Mouse (Mus musculus): ENCODE data around the gene Cd300ld3.
"Not testable (repeated sequence)": the region's sequence is repeated elsewhere in the genome, so short reads cannot be mapped to it uniquely, and the experiment has no call there.

The Cd300ld3 gene

DNA sequence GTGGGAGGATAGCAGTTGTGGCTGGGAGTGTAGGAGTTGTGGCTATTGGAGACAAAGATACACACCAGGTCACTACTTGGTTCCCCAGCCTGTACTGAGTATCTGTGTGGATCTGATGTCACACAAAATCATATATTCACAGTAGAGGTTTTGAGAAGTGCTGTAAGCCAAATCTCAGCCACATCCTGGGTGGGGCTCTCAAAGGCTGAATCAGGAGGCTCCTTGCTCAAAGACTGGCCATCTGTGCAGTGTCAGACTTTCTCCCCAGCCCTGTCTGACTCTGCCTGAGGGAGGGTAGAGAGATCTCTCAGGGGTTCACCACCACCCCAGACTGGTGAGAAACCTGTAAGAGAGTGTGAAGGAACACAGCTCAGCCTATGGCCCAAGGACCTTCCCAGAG lies 6.3 kb upstream of the Cd300ld3 start:
- in situ Hi-C loops (cut with MboI; ENCODE audit: low sequenced_read_pairs) = no loop called here

DNA sequence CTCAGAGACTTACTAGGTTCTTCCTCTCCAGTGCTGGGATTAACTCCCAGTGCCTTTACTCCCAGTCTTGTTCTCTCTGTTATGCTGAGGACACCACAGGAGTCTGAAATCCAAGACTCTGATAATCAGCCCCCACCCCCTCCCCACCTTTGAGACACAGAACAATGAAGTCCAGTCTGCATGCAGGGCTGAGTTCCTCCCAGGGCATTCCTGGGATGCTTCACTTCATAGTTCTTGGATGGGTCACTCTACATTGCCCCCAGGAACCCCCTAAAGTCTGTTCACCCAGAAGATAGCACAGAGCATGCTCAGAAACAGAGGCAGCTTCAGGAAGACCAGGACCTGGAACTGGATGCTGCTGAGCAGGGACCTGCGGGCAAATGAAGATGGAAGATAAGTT lies 4.8 kb upstream of the Cd300ld3 start:
- in situ Hi-C loops (cut with MboI; ENCODE audit: low sequenced_read_pairs) = no loop called here

DNA sequence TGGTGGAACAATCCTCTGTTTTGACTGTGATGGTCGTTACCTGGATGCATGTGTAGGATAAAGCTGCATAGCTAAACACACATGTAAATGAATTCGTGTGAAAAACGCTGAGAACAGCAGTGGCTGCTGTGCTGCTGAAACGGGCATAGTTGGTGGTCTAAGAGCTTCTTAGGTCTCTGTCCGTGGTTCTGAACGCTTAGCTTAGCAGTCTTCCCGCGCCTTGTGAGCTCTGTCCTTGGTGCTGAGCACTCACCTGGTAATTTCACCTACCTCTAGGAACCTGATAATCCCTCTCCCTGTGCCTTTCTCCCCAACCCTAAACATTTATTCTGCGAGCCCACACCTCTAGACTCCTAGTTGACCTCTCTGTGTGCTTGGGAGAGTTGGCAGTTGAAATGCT lies 4.0 kb upstream of the Cd300ld3 start:
- in situ Hi-C loops (cut with MboI; ENCODE audit: low sequenced_read_pairs) = no loop called here

DNA sequence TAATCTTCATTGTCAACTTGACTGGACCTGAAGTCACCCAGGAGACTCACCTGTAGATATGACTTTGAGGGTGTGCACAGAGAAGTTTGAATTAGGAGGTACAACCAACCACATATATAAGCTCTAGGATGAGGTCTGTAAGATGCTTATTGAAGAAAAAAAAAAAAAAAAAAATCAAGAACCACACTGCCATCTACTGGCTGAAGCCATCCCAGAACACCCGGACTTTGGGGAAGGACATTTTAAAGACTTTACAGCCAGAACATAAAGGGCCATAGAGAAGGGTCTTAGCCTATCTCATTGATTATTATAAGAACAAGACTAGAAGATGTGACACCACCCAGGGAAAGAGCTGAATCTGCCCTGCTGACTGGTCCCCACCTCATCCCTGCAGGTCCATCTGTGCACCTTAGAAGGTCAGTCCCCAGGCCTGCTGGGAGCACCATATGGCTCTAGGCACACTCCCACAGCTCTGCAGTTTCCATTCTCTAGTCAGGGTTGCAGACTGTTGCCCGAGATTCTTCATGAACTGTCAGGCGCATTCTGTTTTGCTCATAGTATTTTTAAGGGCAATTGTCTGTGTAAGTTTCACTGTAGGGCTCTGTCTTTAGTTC lies 1.2 kb upstream of the Cd300ld3 start:
- in situ Hi-C loops (cut with MboI; ENCODE audit: low sequenced_read_pairs) = no loop called here

DNA sequence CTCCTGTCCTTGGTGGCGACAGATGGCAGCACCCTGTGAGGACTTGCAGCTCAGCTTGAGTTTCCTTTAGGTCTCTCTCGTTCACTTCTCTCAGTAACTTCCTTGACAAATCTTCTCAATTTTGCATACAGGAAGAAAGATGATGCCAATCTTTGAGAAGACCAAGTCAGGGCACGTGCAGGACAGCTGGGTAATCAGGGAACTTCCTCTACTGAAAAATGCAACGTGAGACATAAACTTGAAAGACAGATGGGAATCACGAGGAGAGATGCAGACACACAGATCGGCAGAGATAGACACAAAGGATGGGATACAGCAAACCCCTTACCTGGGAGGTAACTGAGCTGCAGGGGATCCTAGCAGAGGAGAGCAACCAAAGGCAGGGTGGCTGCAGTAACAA lies 10.5 kb downstream of the Cd300ld3 start, which contains the start of gene Cd300ld5:
Cd300ld5 (minus strand) TSS at position 101 of the 400 bp plus-strand sequence.
- in situ Hi-C loops (cut with MboI; ENCODE audit: low sequenced_read_pairs) = not testable (repeated sequence)

DNA sequence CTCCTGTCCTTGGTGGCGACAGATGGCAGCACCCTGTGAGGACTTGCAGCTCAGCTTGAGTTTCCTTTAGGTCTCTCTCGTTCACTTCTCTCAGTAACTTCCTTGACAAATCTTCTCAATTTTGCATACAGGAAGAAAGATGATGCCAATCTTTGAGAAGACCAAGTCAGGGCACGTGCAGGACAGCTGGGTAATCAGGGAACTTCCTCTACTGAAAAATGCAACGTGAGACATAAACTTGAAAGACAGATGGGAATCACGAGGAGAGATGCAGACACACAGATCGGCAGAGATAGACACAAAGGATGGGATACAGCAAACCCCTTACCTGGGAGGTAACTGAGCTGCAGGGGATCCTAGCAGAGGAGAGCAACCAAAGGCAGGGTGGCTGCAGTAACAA lies 21.3 kb downstream of the Cd300ld3 start, which contains the start of gene Cd300ld4:
Cd300ld4 (minus strand) TSS at position 101 of the 400 bp plus-strand sequence.
- in situ Hi-C loops (cut with MboI; ENCODE audit: low sequenced_read_pairs) = not testable (repeated sequence)

DNA sequence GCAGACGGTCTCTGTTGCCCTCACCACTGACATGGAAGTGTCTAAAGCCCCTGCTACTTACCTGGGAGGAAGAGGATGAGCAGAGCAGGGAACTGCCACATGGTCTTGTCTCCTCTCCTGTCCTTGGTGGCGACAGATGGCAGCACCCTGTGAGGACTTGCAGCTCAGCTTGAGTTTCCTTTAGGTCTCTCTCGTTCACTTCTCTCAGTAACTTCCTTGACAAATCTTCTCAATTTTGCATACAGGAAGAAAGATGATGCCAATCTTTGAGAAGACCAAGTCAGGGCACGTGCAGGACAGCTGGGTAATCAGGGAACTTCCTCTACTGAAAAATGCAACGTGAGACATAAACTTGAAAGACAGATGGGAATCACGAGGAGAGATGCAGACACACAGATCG lies 32.1 kb downstream of the Cd300ld3 start, which contains the start of gene Cd300ld2:
Cd300ld2 (minus strand) TSS at position 101 of the 400 bp plus-strand sequence.
- in situ Hi-C loops (cut with MboI; ENCODE audit: low sequenced_read_pairs) = not testable (repeated sequence)

DNA sequence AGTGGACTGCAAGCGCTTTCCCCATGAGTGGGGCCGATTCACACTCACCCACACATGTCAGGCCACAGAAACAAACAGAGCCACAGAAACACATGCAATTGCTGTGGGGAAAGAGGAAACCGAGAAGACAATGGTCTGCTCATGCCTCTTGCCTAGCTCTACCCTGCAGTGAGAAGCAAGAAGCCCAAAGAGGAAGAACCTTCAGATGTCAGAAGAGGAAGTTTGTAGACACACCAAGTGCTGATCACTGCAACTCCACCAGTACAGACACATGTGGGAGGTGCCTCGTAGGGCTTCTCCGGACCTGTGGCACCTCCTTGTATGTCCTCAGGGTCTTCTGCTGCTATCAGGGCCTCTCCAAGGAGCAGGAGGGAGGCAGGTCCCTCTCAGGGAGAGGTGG lies 44.1 kb downstream of the Cd300ld3 start:
- in situ Hi-C loops (cut with MboI; ENCODE audit: low sequenced_read_pairs) = no loop called here

DNA sequence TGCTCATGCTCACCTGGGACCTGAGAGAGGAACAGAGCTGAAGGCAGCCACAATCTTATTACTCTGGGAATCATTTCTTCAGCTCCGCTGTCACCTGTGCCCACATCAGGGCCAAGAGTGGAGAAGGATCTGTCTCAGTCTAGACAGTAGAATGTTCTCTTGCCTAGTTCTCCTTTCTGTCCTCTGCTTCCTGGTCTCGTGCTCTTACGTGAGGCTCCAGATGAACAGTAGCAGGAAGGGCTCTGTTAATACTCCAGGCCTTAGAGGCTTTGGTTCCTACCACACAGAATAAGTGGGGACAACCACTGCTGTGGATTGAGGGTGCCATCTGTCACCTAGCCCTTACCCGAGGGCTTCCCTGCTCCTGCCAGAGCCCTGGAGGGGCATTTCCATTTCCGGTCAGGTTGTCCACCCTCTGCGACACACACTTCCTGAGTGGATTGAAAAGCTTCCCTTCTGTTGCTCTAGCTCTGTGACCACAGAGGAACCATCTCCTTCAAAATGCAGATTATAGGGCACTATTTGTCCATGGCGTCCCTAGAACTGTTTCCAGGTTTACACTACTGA lies 46.7 kb downstream of the Cd300ld3 start, which contains the start of gene Cd300c2:
Cd300c2 (minus strand) TSS at position 407 of the 567 bp plus-strand sequence.
- in situ Hi-C loops (cut with MboI; ENCODE audit: low sequenced_read_pairs) = no loop called here
